Mouse (Mus musculus) limb, embryonic 15.5 days (tissue): ENCODE measurements around the gene Slc34a3. TPM values are rescaled to one million over a fixed set of nuclear protein-coding genes. Genes with fewer than 3 reads are reported as not detected.
A peak's percentile ranks its signal among the peaks of the same experiment; 100 is the strongest.

Experiments used
- ATAC-seq: fragments of 200-750 bp; cut with Nextera tagmentation; 2 replicates; pipeline ENCODE4 v1.8.0; 2017; ENCODE audit warnings: low read depth, moderate TSS enrichment; ENCODE audit not compliant: insufficient number of reproducible peaks, low FRiP score, low TSS enrichment
- H3K27ac ChIP-seq: fragments of 300-500 bp; sonication (generic); 2 replicates; pipeline ENCODE4 v1.5.1; 2015; ENCODE audit warnings: moderate library complexity, mild to moderate bottlenecking, inconsistent platforms
- H3K27me3 ChIP-seq: fragments of 300-500 bp; sonication (generic); 2 replicates; pipeline ENCODE4 v1.6.1; 2015; ENCODE audit warnings: inconsistent platforms
- H3K36me3 ChIP-seq: fragments of 300-500 bp; sonication (generic); 2 replicates; pipeline ENCODE4 v1.6.1; 2015; ENCODE audit warnings: inconsistent platforms
- H3K4me1 ChIP-seq: fragments of 300-500 bp; sonication (generic); 2 replicates; pipeline ENCODE4 v1.6.1; 2015; ENCODE audit warnings: inconsistent platforms
- H3K4me2 ChIP-seq: fragments of 300-500 bp; sonication (generic); 2 replicates; pipeline ENCODE4 v1.6.1; 2015; ENCODE audit warnings: mild to moderate bottlenecking, inconsistent platforms
- H3K4me3 ChIP-seq: fragments of 300-500 bp; sonication (generic); 2 replicates; pipeline ENCODE4 v1.5.1; 2015; ENCODE audit warnings: mild to moderate bottlenecking, inconsistent platforms
- H3K9ac ChIP-seq: fragments of 300-500 bp; sonication (generic); 2 replicates; pipeline ENCODE4 v1.6.1; 2015; ENCODE audit warnings: inconsistent platforms
- H3K9me3 ChIP-seq: fragments of 300-500 bp; sonication (generic); 2 replicates; pipeline ENCODE4 v1.6.1; 2016; ENCODE audit warnings: inconsistent platforms
- WGBS: fragments of 180-500 bp; shearing (Covaris S2); methylation state at CpG from one replicate; pipeline ENCODE4 v1.1.7; 2015; 5-methylcytosine and 5-hydroxymethylcytosine counted together
- polyA plus RNA-seq: library from polyadenylated mRNA; unstranded; fragments of >200 nt; fragmentation: Nextera tagmentation; extraction: Ambion mirVana; gene quantifications from 2 replicates; pipeline ENCODE4 v1.2.1, GENCODE M21; 2015

Gene Slc34a3
- polyA plus RNA-seq, 1 experiment from 2014 or later: not detected

GRCm38 (mm10) chr2:25196172-25196954, 37.8 kb downstream of the Slc34a3 start, which contains the start of gene Tor4a:
Gene Tor4a (minus strand): TSS chr2:25196886.
- Histone ChIP-seq H3K27ac (peak within 1 kb of the TSS; percentile 71), H3K9me3 (no peaks in the 10 kb centered on the region), H3K9ac (0 out of 2 replicates have a peak within 1 kb of the TSS, but pooled peaks have one; percentile 14), H3K27me3 (peaks cover 29% of the 10 kb centered on the region), H3K4me2 (peak within 1 kb of the TSS; percentile 41), H3K36me3 (peaks cover 32% of the 10 kb centered on the region), H3K4me3 (peak within 1 kb of the TSS; percentile 32), H3K4me1 (peaks cover 35% of the 10 kb centered on the region)
- ATAC-seq: no peak
- 5% methylated on average over 8 of the region's 8 CpGs for WGBS

DNA sequence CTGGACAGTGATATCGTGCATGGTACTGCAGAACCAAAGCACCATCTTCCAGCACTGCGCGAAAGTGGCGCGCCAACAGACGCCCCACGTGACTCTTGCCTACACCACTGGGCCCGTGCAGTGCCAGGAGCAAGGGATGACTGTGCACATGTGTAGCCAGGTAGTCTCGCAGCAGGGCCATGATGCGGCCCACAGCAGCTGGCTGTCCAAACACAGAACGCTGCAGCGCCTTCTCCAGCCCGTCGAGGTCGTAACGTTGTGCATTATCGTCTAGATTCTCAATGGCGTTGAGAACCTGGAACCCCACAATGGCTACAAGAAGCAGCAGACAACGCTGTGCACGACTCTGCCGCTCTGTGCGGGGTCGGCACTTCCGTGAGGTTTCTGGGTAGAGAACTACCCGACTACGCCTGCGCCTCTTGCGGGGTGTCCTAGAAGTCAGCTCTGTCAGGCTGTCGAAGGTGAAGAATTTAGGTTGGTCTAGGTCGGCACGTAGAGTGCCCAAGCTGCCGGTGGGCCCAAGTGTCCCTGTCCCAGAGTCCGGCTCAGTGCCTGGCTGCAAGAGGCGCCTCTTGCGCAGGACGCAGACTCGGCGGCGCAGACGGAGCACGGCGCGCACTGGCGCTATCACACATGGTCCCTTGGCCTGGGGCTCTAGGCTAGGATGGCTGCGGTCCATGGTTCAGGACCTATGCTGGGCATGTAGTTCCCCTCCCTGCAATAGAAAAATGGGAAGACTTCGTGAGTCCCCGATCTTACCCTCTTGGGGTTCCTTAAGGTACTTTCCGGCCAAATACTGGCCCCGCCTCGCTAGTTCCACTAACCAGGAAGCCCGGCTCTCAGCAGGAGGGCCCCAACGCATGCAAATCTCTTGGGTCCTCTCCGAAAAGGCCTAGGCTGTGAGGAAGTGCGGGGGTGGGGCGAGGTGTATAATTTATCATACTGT, 38.7 kb downstream of the Slc34a3 start:
- 22% methylated on average over 55 of the region's 55 CpGs for WGBS
- H3K9me3 ChIP-seq: no peaks in the 10 kb centered on the region
- no peak for ATAC-seq
- peak overlapping the region; percentile 41 for H3K4me2 ChIP-seq
- peaks cover 23% of the 10 kb centered on the region for H3K36me3 ChIP-seq
- H3K27ac ChIP-seq: peak overlapping the region; percentile 71; the same call in 1 of the 2 replicates
- no peak overlapping the region for H3K9ac ChIP-seq
- H3K4me3 ChIP-seq: peak overlapping the region; percentile 32
- H3K4me1 ChIP-seq: peaks cover 35% of the 10 kb centered on the region
- peaks cover 29% of the 10 kb centered on the region for H3K27me3 ChIP-seq

GRCm38 (mm10) chr2:25194486-25195171, 39.5 kb downstream of the Slc34a3 start:
- peak overlapping the region; percentile 41; the same call in 1 of the 2 replicates for H3K4me2 ChIP-seq
- H3K27me3 ChIP-seq: peaks cover 29% of the 10 kb centered on the region
- peaks cover 15% of the 10 kb centered on the region for H3K36me3 ChIP-seq
- WGBS: 82% methylated on average over 17 of the region's 17 CpGs
- H3K4me3 ChIP-seq: peak overlapping the region; percentile 32
- H3K4me1 ChIP-seq: peaks cover 35% of the 10 kb centered on the region
- H3K27ac ChIP-seq: no peak overlapping the region
- no peaks in the 10 kb centered on the region for H3K9me3 ChIP-seq
- no peak for ATAC-seq
- no peak overlapping the region for H3K9ac ChIP-seq

DNA sequence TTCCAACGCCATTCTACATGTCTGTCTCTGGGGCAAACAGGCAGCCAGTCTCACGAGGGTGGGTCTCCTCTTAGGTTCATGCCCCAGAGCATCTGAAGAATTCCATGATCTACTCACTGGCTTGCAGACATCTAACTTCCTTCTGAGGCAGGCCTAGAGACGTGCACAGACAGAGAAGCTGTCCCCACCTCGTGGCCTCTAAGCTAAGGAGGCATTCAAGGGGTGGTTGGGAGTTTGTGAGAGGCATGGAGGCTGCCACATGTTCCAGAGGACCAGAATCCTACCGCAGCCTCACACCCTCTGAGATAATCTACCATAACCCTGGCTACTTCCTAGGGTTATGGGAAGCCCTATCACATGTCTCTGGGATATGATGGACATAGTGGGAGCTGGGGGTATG, 40.2 kb downstream of the Slc34a3 start:
- no peak for ATAC-seq
- no peak overlapping the region for H3K4me3 ChIP-seq
- 66% methylated on average over 5 of the region's 5 CpGs for WGBS
- H3K4me2 ChIP-seq: 0 out of 2 replicates have a peak overlapping the region, but pooled peaks have one; percentile 15
- peaks cover 35% of the 10 kb centered on the region for H3K4me1 ChIP-seq
- H3K36me3 ChIP-seq: peaks cover 10% of the 10 kb centered on the region; the same call in 1 of the 2 replicates
- peaks cover 29% of the 10 kb centered on the region for H3K27me3 ChIP-seq
- H3K9ac ChIP-seq: no peak overlapping the region
- H3K27ac ChIP-seq: peak overlapping the region; percentile 47; the same call in 1 of the 2 replicates
- H3K9me3 ChIP-seq: no peaks in the 10 kb centered on the region

GRCm38 (mm10) chr2:25193330-25193770, 40.8 kb downstream of the Slc34a3 start:
- WGBS: under 1% methylated on average over 6 of the region's 6 CpGs
- no peak overlapping the region for H3K4me3 ChIP-seq
- H3K9ac ChIP-seq: no peak overlapping the region; the same call in 1 of the 2 replicates
- peak overlapping the region; percentile 29; the same call in 1 of the 2 replicates for H3K4me2 ChIP-seq
- peaks cover 29% of the 10 kb centered on the region for H3K27me3 ChIP-seq
- H3K27ac ChIP-seq: peak overlapping the region; percentile 47; the same call in 1 of the 2 replicates
- no peaks in the 10 kb centered on the region for H3K9me3 ChIP-seq
- H3K36me3 ChIP-seq: peaks cover 3% of the 10 kb centered on the region; the same call in 1 of the 2 replicates
- ATAC-seq: peak; percentile 49; the same call in 1 of the 2 replicates
- peaks cover 35% of the 10 kb centered on the region for H3K4me1 ChIP-seq

- H3K9ac ChIP-seq: no peak overlapping the region
- no peaks in the 10 kb centered on the region for H3K36me3 ChIP-seq
- H3K4me2 ChIP-seq: no peak overlapping the region
- H3K27me3 ChIP-seq: peaks cover 32% of the 10 kb centered on the region
- no peaks in the 10 kb centered on the region for H3K9me3 ChIP-seq
- H3K27ac ChIP-seq: no peak overlapping the region
- no peak for ATAC-seq
- 81% methylated on average over 6 of the region's 6 CpGs for WGBS
- H3K4me3 ChIP-seq: no peak overlapping the region
- peaks cover 10% of the 10 kb centered on the region for H3K4me1 ChIP-seq
These were observed 46.3 kb downstream of the Slc34a3 start for GRCm38 (mm10) chr2:25187841-25188240.

DNA sequence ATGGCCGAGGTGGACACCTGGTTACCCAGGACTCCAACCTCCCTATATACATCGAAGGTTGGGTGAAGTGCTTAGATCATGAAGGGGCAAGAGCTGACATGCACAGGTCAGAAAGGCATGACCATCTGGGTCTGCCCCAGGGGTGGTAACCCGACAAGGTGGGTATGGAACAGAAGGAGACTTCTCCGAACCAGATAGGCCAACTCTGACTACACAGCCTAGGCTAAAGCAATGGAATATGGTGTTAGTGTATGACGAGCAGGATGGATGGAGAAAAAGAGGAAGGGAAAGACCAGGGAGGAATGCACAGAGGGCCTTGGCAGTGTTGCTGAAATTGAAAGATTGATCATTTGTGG, 47.6 kb downstream of the Slc34a3 start:
- ATAC-seq: no peak
- Histone ChIP-seq H3K27ac (no peak overlapping the region), H3K4me2 (peak overlapping the region; percentile 93), H3K27me3 (peaks cover 43% of the 10 kb centered on the region), H3K9ac (peak overlapping the region; percentile 39; the same call in 1 of the 2 replicates), H3K36me3 (no peaks in the 10 kb centered on the region), H3K9me3 (no peaks in the 10 kb centered on the region), H3K4me1 (peaks cover 15% of the 10 kb centered on the region), H3K4me3 (peak overlapping the region; percentile 48; the same call in 1 of the 2 replicates)
- WGBS: 30% methylated on average over 5 of the region's 5 CpGs

- peak overlapping the region; percentile 48 for H3K4me3 ChIP-seq
- peaks cover 22% of the 10 kb centered on the region for H3K4me1 ChIP-seq
- peaks cover 50% of the 10 kb centered on the region for H3K27me3 ChIP-seq
- no peaks in the 10 kb centered on the region for H3K9me3 ChIP-seq
- peak overlapping the region; percentile 93 for H3K4me2 ChIP-seq
- WGBS: under 1% methylated on average over 62 of the region's 64 CpGs
- ATAC-seq: peak; percentile 41; the same call in 1 of the 2 replicates
- peak overlapping the region; percentile 33 for H3K27ac ChIP-seq
- peak overlapping the region; percentile 39 for H3K9ac ChIP-seq
- no peaks in the 10 kb centered on the region for H3K36me3 ChIP-seq
These were observed 48.3 kb downstream of the Slc34a3 start for GRCm38 (mm10) chr2:25185625-25186574.

DNA sequence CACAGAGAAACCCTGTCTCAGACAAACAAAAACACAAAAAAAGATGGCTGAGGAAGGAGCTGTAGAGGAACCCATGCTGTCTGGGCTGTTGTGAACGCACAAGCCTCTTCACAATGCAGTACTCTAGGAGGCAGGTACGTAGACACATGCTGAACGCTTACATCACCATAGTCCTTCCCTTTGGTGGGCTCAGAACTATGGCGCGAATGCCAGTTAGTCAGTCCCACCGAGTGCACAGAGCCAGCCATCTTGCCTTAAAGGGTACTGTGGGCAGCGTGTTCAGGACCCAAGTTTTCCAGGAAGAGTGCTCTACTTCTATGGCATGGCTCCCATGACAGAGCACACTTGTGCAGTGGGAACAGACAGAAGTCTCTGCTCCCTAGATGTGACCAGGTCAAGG, 49.7 kb downstream of the Slc34a3 start:
- 94% methylated on average over 7 of the region's 7 CpGs for WGBS

GRCm38 (mm10) chr2:25183336-25183735, 50.8 kb downstream of the Slc34a3 start:
- no peak overlapping the region for H3K9ac ChIP-seq
- peaks cover 44% of the 10 kb centered on the region for H3K4me1 ChIP-seq
- no peak overlapping the region for H3K27ac ChIP-seq
- no peak overlapping the region; the same call in 1 of the 2 replicates for H3K4me3 ChIP-seq
- no peak for ATAC-seq
- peaks cover 73% of the 10 kb centered on the region for H3K27me3 ChIP-seq
- H3K9me3 ChIP-seq: no peaks in the 10 kb centered on the region
- no peaks in the 10 kb centered on the region for H3K36me3 ChIP-seq
- 69% methylated on average over 2 of the region's 2 CpGs for WGBS
- H3K4me2 ChIP-seq: no peak overlapping the region

More for the DNA sequence above, 49.7 kb downstream of the Slc34a3 start:
- H3K4me3 ChIP-seq: no peak overlapping the region
- H3K4me1 ChIP-seq: peaks cover 35% of the 10 kb centered on the region
- no peak overlapping the region for H3K9ac ChIP-seq
- no peak for ATAC-seq
- H3K4me2 ChIP-seq: no peak overlapping the region
- H3K27me3 ChIP-seq: peaks cover 63% of the 10 kb centered on the region
- no peaks in the 10 kb centered on the region for H3K36me3 ChIP-seq
- H3K27ac ChIP-seq: no peak overlapping the region
- no peaks in the 10 kb centered on the region for H3K9me3 ChIP-seq
